In the genomic region with DNA sequence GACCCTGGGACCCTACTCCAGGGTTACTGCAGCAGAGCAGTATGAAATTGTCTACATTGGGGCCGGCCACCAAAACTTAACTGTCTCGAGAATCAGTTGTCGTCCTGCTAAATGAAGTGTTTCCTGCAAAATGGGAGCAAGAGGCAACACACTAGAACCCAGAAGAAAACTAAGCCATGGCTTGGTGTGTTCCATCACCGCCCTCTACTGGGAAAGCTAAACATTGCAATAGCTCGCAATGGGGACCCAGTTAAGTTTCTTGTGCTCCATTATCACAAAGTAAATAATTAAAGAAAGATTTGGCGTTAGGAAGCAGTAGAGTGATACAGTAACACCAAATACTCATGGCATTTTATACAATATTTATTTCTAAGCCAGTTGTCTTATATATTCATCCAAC, we compare ENCODE assay signal across 10 mouse cellular contexts.
A peak's percentile ranks its signal among the peaks of the same experiment; 100 is the strongest.
DNase-seq lines count a peak whose midpoint lies in the region; ATAC-seq and TF ChIP-seq lines count a peak whose summit lies in the region.
"Had no signal": no experiment of that assay in that cellular context is flagged by ENCODE, and none has a peak within 500 bp of the region (broad histone marks: within the 10 kb centered on the region; RNA-seq: fewer than 3 reads in every experiment).

No protein-coding gene starts in this region.

- ATAC-seq in lung, embryonic 14.5 days (ENCODE audit: insufficient read depth) = no peak
- ATAC-seq in stomach, postnatal 0 days (ENCODE audit: low FRiP score, low TSS enrichment) = no peak

- H3K4me1 ChIP-seq in lung, embryonic 14.5 days (ENCODE audit: insufficient read depth) = no peaks in the 10 kb centered on the region
- H3K4me1 ChIP-seq in stomach, postnatal 0 days (replicated peaks; ENCODE audit: control insufficient read depth, insufficient read depth) = no peaks in the 10 kb centered on the region
- H3K4me1 ChIP-seq: midbrain, embryonic 12.5 days had no signal

- no peak overlapping the region for H3K9ac ChIP-seq in lung, embryonic 14.5 days
- H3K9ac ChIP-seq in stomach, postnatal 0 days (ENCODE audit: low read length) = no peak overlapping the region
- H3K9ac ChIP-seq: midbrain, embryonic 12.5 days had no signal

- H3K36me3 ChIP-seq in lung, embryonic 14.5 days (ENCODE audit: insufficient read depth) = no peaks in the 10 kb centered on the region
- H3K36me3 ChIP-seq in stomach, postnatal 0 days (ENCODE audit: control insufficient read depth, insufficient read depth, low read length) = no peaks in the 10 kb centered on the region
- H3K36me3 ChIP-seq: midbrain, embryonic 12.5 days had no signal

- TF ChIP-seq EP300 in stomach, postnatal 0 days (optimal IDR thresholded peaks at IDR 0.05) = no peak

- no peak overlapping the region for H3K27ac ChIP-seq in lung, embryonic 14.5 days (ENCODE audit: low read depth)
- no peak overlapping the region for H3K27ac ChIP-seq in stomach, postnatal 0 days (replicated peaks)
- H3K27ac ChIP-seq: midbrain, embryonic 12.5 days had no signal

- TF ChIP-seq CTCF in lung, embryonic 14.5 days (IDR thresholded peaks at IDR 0.05; ENCODE audit: low read depth) = peak; percentile 86
- peak; percentile 86 for TF ChIP-seq CTCF in stomach, postnatal 0 days (IDR thresholded peaks at IDR 0.05; ENCODE audit: low read depth)

- H3K4me2 ChIP-seq in lung, embryonic 14.5 days = no peak overlapping the region
- H3K4me2 ChIP-seq in stomach, postnatal 0 days (replicated peaks; ENCODE audit: low read depth) = no peak overlapping the region
- H3K4me2 ChIP-seq: midbrain, embryonic 12.5 days had no signal

- 5% methylated on average over 6 of the region's 6 CpGs for WGBS in lung, embryonic 14.5 days
- 17% methylated on average over 6 of the region's 6 CpGs for WGBS in stomach, postnatal 0 days

- H3K9me3 ChIP-seq in lung, embryonic 14.5 days (ENCODE audit: low read depth, low read length) = no peaks in the 10 kb centered on the region
- no peaks in the 10 kb centered on the region for H3K9me3 ChIP-seq in stomach, postnatal 0 days (ENCODE audit: control insufficient read depth, low read length)
- H3K9me3 ChIP-seq: midbrain, embryonic 12.5 days had no signal

- H3K27me3 ChIP-seq in lung, embryonic 14.5 days (ENCODE audit: insufficient read depth, low read length) = no peaks in the 10 kb centered on the region
- H3K27me3 ChIP-seq in stomach, postnatal 0 days (ENCODE audit: control insufficient read depth, insufficient read depth, low read length) = no peaks in the 10 kb centered on the region
- H3K27me3 ChIP-seq: midbrain, embryonic 12.5 days had no signal

- no peak overlapping the region for H3K4me3 ChIP-seq in lung, embryonic 14.5 days (ENCODE audit: low read depth, low read length)
- no peak overlapping the region for H3K4me3 ChIP-seq in stomach, postnatal 0 days (ENCODE audit: low read depth, low read length)
- H3K4me3 ChIP-seq: erythroblast, embryonic 14.5 days; midbrain, embryonic 12.5 days had no signal

- peak; percentile 39 to 48 for DNase-seq in adrenal gland, adult 18-20 months (ENCODE audit: low spot score in 2 of 2)
- DNase-seq in adrenal gland, postnatal 4 days (ENCODE audit: low spot score in 2 of 2) = no peak
- DNase-seq in testis, postnatal 10 days (ENCODE audit: low spot score) = peak; percentile 56
- DNase-seq in testis, postnatal 14 days (ENCODE audit: low spot score) = no peak
- DNase-seq in embryo, embryonic 9.5 days (ENCODE audit: extremely low spot score) = peak; percentile 49
- peak; percentile 51 to 85 for DNase-seq in layer of hippocampus, adult 18-20 months (ENCODE audit: low spot score in 2 of 2)
- peak; percentile 86 for DNase-seq in lung, embryonic 14.5 days
- peak; percentile 58 for DNase-seq in stomach, postnatal 0 days (ENCODE audit: low spot score)

Comparison
In these comparisons a context has a peak if more than half of its experiments do, and no peak if none do; other contexts are left out.
1. DNase-seq: peak in adrenal gland, adult 18-20 months (2 of 2), testis, postnatal 10 days (single experiment), embryo, embryonic 9.5 days (single experiment), layer of hippocampus, adult 18-20 months (2 of 2), lung, embryonic 14.5 days (single experiment) and stomach, postnatal 0 days (single experiment); none in adrenal gland, postnatal 4 days (0 of 2) and testis, postnatal 14 days (single experiment).